ENCODE assay signal across 12 mouse cellular contexts in genomic region chr10:75994531-75995210, GRCm38 (mm10). TPM values are rescaled to one million over a fixed set of nuclear protein-coding genes. Genes with fewer than 3 reads are reported as not detected.
"Had no signal": no experiment of that assay in that cellular context is flagged by ENCODE, and none has a peak within 500 bp of the region (broad histone marks: within the 10 kb centered on the region; RNA-seq: fewer than 3 reads in every experiment).

No protein-coding gene starts in this region.

RNA-seq across cellular contexts. Expression of gene Gm5134, which starts 40.4 kb away (rescaled TPM):
- total RNA-seq: left cerebral cortex, postnatal 25 days had no signal
- polyA plus RNA-seq: kidney, embryonic 16.5 days; limb, embryonic 11.5 days; limb, embryonic 15.5 days; midbrain, embryonic 14.5 days; neural tube, embryonic 15.5 days; stomach, embryonic 16.5 days had no signal

RNA-seq across cellular contexts. Expression of gene Vpreb3, which starts 51.8 kb away (rescaled TPM):
- total RNA-seq: layer of hippocampus, adult 18-20 months; layer of hippocampus, postnatal 25 days; left cerebral cortex, adult 8-10 months; left cerebral cortex, postnatal 25 days; megakaryocyte, adult 5-6 weeks had no signal
- polyA plus RNA-seq: midbrain, embryonic 14.5 days had no signal

RNA-seq across cellular contexts. Expression of gene Gm867, which starts 54.2 kb away (rescaled TPM):
- total RNA-seq: left cerebral cortex, postnatal 25 days had no signal
- polyA plus RNA-seq: small intestine, adult 2 months had no signal

RNA-seq across cellular contexts. Expression of gene Mmp11, which starts 58.4 kb away (rescaled TPM):
- total RNA-seq: megakaryocyte, adult 5-6 weeks had no signal
